Mouse (Mus musculus): Measurements from ENCODE around the gene Sec14l3.

Sec14l3 gene

GRCm38 (mm10) chr11:4053586-4053985, 11.1 kb upstream of the Sec14l3 start:
- in situ Hi-C loops (cut with MboI; ENCODE audit: low sequenced_read_pairs): no loop called here

- in situ Hi-C loops (cut with MboI; ENCODE audit: low sequenced_read_pairs): no loop called here
Observed at GRCm38 (mm10) chr11:4060866-4061575, 3.6 kb upstream of the Sec14l3 start.

DNA sequence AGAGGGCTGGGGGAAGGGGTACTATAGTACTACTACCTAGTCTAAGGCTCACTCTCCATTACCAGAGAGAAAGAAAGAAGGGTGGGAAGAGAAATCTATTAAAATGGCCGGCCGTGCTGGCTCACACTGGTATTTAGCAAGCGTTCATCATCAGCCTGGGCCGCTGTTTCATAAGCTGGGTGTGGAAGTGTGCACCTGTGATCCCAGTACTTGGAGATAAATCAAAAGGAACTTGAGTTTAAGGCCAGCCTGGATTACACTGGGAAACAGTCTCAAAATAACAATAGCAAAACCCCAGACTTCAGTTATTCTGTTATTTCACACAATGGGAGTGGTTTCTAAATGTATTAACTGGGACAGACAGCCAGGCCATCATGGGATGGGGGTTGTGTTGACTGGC, 2.1 kb upstream of the Sec14l3 start:
- in situ Hi-C loops (cut with MboI; ENCODE audit: low sequenced_read_pairs): no loop called here

GRCm38 (mm10) chr11:4062981-4063380, 1.7 kb upstream of the Sec14l3 start:
- in situ Hi-C loops (cut with MboI; ENCODE audit: low sequenced_read_pairs): no loop called here

GRCm38 (mm10) chr11:4069664-4070063, 5.0 kb downstream of the Sec14l3 start:
- in situ Hi-C loops (cut with MboI; ENCODE audit: low sequenced_read_pairs): no loop called here

DNA sequence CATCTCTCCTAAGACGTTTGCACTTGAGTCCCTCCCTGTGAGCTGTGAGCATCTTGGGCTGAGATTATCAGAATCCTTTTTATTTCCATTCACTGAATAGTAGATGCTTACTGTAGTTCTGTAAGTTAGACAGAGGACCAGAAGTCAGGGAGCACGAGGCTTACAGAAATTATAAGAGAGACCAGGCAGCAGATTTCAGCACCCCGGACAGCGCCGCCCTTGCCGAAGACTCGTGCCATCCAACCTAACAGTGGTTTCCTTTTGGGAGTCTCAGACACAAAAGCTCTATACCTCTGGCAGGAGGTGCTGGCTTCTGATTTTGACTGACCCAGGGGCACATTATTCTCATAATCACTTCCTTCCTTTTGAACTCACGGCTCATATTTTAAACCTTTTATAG, 12.0 kb downstream of the Sec14l3 start:
- in situ Hi-C loops (cut with MboI; ENCODE audit: low sequenced_read_pairs): loop anchor here (5.0 kb wide), 1 partner anchor 69 kb away; no protein-coding TSS in a partner anchor

DNA sequence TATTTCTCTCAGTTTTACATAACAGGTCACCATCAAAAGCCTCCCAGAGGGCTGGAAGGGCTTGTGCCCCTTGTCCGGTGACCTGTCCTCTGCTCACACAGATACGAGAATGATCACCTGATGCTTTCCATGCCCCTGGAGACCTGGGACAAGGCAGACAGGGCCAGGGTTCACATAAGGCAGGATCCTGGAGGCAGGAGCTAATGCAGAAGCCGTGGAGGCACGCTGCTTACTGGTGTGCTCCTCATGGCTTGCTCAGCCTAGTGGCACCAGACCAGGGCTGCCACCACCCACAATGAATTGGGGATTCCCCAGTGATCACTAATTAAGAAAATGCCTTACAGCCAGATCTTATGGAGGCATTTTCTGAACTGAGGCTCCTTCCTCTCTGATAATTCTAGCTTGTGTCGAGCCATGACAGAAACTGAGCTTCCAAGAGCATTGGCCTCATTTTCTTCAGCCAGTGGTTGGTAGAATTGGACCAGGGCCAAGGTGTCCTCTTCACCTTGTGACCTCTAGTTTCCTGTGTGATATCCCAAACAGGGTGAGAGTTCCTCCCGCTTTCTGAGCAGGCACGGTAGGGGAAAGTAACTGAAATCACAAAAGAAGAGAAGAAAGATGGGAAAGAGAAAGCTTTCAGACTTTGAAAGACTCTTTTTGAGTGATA, 13.8 kb downstream of the Sec14l3 start:
- in situ Hi-C loops (cut with MboI; ENCODE audit: low sequenced_read_pairs): loop anchor here (5.0 kb wide), 1 partner anchor 71 kb away; no protein-coding TSS in a partner anchor

GRCm38 (mm10) chr11:4080219-4080618, 15.6 kb downstream of the Sec14l3 start:
- in situ Hi-C loops (cut with MboI; ENCODE audit: low sequenced_read_pairs): no loop called here

DNA sequence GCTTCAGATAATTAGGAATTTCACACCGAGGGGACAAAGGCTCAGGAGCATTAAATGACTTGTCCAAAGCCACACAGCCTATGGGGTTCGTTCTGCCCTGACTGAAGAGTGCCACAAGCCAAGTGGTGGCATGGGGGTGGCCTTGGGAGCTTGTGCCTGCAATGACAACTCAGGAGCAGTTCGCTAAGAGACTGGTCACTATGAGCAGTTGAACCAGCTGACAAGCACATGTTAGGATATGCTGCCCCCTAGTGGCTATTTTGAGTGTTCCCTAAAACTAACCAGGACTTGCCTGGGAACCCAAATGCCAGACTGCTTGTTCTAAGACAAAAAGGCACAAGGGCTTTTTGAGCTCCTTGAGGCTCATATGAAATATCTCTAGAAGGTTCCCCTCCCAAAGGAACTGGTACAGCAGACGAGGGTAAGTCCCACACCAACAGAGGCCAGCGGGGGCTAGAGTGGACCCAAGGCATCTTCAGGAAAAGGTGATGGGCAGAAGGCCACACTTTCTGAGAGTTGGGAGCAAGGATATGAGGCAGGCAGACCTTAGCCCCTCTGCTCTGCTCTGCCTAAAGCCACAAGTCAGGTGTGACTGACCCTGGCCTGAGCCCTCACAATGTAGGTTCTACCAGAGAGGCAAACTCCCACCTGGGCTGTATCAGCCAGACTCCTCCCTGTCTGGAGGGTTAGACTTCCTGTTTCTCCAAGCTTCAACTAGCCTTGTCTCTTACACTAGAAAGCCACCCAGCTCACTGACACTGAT, 18.9 kb downstream of the Sec14l3 start:
- in situ Hi-C loops (cut with MboI; ENCODE audit: low sequenced_read_pairs): no loop called here

GRCm38 (mm10) chr11:4086246-4086645, 21.6 kb downstream of the Sec14l3 start:
- in situ Hi-C loops (cut with MboI; ENCODE audit: low sequenced_read_pairs): no loop called here

DNA sequence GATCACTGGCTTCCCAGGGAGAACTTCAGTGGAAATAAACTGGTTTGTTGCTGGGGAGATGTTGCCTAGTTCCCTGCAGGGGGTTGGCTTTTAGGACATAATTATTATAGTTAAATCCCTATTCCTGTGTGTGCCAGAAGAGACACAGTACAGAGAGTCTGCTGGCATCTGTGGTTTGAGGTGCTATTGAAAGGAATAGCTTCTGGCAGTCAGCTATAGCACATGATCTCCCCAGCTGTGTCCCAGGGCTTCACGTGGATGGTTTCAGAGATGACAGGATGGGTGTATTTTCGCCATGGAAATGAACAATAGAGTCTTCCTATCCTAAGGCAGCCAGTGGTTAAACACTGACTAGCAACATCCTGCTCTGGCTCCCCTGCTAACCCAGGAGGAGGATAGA, 22.6 kb downstream of the Sec14l3 start:
- in situ Hi-C loops (cut with MboI; ENCODE audit: low sequenced_read_pairs): no loop called here

DNA sequence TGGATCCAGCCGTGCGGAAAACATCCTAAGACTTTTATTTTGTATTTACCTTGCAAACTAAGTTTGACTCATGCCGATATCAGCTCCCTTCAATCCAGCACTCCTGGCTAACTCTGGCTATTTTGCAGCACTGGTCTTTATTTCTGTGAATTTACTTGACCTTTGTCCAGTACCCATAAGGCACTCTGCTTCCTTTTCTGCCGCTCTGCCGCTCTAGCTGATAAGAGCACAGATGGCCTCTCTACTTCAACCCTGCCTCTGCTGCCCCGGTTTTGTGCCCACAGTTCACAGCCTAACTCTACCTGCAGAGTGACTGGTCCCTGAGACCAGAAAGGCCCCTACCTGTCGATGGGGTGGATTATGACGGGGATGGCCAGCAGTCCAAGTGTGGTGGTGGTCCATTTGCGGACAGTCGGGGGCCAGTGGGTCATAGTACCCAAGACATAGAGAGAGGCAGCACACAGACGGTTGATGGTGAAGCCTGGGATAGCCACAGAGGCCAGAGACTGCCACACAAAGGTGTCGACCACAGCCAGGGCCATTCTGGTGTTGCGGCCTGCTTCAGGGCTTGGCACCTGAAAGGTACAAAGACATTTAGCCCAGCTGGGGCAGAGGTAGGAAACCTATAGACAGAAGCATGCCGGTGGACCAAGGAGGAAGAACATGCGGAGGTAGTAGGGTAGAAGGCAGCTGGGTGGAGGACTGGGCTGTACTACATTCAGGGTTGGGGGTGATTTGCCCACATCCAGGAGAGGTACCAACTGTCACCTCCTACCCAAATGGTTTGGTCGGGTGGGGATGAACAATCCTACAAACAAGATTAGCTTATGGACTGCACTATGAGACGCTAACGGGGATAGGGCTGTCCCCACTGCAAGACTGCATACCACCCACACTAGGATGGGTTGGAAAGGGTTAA, 29.1 kb downstream of the Sec14l3 start:
- in situ Hi-C loops (cut with MboI; ENCODE audit: low sequenced_read_pairs): no loop called here

DNA sequence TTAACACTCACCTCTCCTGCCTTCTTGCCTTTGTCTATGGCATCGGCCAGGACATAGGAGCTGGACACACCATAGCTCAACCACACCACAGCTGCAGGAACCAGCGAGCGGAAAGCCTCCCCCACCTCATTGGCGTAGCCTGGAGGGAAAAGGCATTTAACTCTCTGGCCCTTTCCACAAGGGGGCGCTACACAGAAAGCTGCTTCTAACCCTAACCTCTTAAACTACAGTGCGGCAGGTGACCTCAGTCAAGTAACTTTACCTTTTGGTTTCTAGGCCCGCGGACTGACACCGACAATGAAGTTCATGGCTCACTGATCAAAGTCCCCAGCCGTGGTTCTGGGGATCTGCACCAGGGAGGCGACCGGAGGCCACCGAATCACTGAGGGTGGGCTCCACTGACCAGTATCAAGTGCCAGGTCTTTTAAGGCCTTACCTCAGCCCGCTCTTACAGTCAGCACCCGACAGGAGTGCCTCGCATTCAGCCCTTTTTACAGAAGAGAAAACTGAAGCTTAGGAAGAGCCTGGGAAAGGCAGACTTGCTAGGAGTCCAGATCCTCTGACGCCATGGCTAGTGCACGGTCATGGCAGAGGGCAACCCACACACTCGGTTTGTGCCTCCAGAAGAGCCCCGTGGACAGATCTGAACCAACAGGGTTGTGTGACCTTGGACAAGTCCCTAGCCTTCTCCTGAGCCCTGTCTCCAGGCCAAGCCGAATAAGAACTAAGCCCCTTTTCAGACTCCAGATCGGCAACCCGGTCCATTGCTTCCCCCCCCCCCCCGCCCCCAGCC, 29.9 kb downstream of the Sec14l3 start:
- in situ Hi-C loops (cut with MboI; ENCODE audit: low sequenced_read_pairs): no loop called here

DNA sequence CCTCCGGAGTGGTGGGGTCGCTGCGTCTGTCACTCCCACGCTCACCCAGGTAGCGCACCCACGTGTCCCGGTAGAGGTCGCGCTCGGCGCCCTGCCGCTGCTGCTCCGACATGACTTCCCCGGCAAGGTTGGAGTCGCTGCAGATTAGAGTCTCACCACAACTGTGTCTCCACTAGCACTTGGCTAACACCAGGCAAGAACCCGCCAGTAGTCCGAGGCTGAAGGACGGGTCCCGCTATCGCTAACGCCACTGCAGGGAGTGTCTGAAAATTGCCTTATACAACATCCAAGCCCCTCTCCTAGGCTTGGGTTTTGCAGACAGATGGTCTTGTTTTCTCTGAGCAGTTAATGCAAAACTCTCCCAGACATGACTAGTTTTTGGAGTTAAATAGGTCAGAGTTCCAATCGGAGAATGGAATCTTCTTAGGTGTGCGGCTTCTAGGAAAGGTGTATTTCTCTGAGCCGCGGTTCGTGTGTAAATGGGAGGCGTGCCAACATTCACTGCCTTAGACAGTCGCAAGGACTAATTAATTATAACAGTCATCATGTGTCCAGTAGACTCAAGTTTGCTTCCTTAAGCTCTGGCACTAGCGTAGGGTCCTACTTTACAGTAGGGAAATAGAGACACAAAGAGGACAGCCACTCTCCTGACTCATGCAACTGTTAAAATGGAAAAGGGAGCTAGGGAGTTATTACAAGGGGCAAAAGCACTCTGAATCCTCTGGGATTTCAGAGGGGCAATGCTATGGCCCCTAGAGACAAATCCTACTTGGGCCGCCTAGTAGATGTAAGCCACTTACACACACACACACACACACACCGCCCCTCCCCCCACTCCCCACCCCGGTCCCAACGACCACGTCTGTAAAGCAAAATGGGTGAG, 30.8 kb downstream of the Sec14l3 start, which contains the start of gene Mtfp1:
Gene Mtfp1, minus strand, starts transcription at position 275 of the 883 bp plus-strand sequence.
- in situ Hi-C loops (cut with MboI; ENCODE audit: low sequenced_read_pairs): no loop called here

DNA sequence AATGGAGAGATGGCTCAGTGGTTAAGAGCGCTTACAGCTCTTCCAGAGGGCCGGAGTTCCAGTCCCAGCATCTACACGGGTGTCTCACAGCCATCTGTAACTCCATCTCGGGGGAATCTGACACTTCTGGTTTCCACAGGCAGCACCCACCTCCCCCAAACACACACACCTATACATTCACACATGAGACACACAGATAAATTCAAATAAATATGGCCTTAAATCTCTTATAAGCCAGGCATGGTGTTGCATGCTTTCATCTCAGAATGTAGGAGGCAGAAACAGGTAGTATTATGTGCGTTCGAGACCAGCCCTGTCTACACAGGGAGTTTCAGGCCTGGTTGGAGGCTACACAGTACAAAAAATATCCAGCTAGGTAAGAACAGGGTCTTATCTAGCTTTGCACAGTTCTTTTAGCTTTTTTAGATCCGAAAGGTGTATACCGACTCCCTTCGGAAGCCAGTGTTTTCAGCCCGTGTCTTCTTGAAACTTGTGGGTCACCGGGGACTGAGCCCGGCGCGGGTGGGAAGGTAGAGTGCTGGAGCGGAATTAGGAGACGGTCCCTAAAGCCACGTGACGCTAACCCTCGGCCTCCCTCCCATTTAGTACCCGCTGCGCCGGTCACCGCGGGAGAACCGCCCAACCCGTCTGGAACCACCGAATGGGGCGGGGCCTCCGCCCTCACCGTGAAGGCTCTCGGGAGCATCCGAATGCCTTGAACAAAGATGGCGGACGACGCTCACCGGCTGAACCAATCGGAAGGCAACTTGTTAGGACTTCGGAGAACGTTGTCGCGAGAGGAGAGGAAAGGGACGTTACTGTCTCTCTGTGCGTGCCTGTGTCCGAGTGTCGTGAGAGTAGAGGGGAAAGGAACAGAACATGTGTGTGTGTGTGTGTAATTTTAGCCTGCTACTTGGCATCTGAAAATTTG, 31.7 kb downstream of the Sec14l3 start:
- in situ Hi-C loops (cut with MboI; ENCODE audit: low sequenced_read_pairs): no loop called here

DNA sequence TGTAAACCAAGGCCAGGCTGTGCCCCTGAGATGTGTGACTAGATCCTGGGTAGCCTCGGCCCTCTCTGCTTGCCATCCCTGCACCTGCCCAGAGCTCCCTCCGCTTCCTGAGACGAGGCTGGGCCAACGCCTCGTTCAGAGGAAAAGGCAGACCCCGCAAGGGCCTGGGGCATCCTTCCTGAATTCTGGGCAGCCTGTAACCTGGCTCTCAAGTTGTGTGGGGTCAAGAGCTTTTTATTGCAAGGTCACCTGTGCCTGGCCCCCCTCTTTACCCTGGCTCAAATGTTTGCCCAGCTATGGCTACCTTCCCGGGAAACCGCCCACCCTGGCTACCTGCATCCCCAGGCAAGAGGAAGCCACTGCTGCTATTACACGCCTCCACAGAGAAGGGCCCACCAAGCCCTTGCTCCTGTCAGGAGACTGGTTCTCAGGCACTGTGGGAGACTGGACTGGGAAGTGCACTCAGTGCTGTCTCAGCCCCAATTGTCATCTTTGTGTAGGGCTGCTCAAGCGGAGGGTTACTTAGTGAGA, 32.5 kb downstream of the Sec14l3 start:
- in situ Hi-C loops (cut with MboI; ENCODE audit: low sequenced_read_pairs): no loop called here

DNA sequence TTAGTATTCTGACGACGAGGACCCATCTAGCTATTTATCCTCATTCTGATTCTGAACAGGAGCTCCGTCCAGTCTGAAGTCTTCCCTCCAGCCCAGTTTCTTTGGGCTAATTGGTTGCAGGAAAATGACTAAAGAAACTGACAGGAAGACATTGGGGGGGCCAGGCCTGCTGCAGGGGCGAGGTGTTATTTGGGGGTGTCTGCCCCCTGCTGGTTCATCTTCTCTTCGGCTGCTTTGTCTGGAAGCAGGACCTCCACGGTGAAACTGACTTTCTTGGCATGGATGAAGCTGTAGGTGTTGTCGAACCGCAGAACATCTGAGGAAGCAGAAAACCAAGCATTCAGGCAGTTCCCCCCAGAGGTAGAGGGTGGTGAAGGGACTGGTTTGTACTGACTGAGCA, 33.5 kb downstream of the Sec14l3 start:
- in situ Hi-C loops (cut with MboI; ENCODE audit: low sequenced_read_pairs): no loop called here

GRCm38 (mm10) chr11:4098816-4099215, 34.2 kb downstream of the Sec14l3 start:
- in situ Hi-C loops (cut with MboI; ENCODE audit: low sequenced_read_pairs): no loop called here

Data from CH12F3 (cell line).